Mouse (Mus musculus) CH12.LX (cell line): ENCODE measurements around the gene Klc1. TPM values are rescaled to one million over a fixed set of nuclear protein-coding genes. Genes with fewer than 3 reads are reported as not detected.

Source experiments
- DNase-seq: peaks from one replicate; pipeline ENCODE4 v3.0.0-alpha.2; 2013; ENCODE audit errors: extremely low read depth
- H3K27ac ChIP-seq: 2 replicates; pipeline ENCODE4 v1.5.1; 2012; ENCODE audit warnings: low read depth, mild to moderate bottlenecking, control low read depth, moderate library complexity; ENCODE audit not compliant: insufficient read depth
- H3K27me3 ChIP-seq: replicated peaks from 2 replicates; pipeline ENCODE3; 2012; ENCODE audit warnings: inconsistent platforms
- H3K36me3 ChIP-seq, 2 experiments: replicated peaks in 1 of 2; 2 replicates each; pipeline versions ENCODE3 to v1.6.1; 2012; ENCODE audit warnings: inconsistent platforms in 1 of 2, low read length in 1 of 2, mild to moderate bottlenecking in 1 of 2, mixed read lengths in 1 of 2, moderate library complexity in 1 of 2; ENCODE audit not compliant: control insufficient read depth in 1 of 2, insufficient read depth in 1 of 2
- H3K4me1 ChIP-seq, 2 experiments: 2 replicates each; pipeline ENCODE4 v1.6.1; 2012; ENCODE audit warnings: inconsistent platforms in 1 of 2, moderate library complexity in 1 of 2; ENCODE audit not compliant: insufficient read depth in 2 of 2, control insufficient read depth in 1 of 2
- H3K4me2 ChIP-seq: 2 replicates; pipeline ENCODE4 v1.6.1; 2012; ENCODE audit warnings: low read depth, mild to moderate bottlenecking, control low read depth; ENCODE audit not compliant: poor library complexity, insufficient read depth, severe bottlenecking
- H3K4me3 ChIP-seq, 3 experiments: fragments of 150-350 bp in 1 of 3; sonication (generic) in 1 of 3; replicated peaks in 1 of 3; 2 replicates each; pipeline versions ENCODE3 to v1.5.1; 2011 to 2012; ENCODE audit warnings: low read depth in 2 of 3, low read length in 2 of 3, mild to moderate bottlenecking in 2 of 3, moderate library complexity in 2 of 3, control low read depth in 1 of 3, improper control_type of control experiment in 1 of 3, inconsistent platforms in 1 of 3, mixed read lengths in 1 of 3; ENCODE audit not compliant: poor library complexity in 1 of 3
- H3K79me2 ChIP-seq: replicated peaks from 2 replicates; pipeline ENCODE4 v1.6.1; 2012; ENCODE audit warnings: mild to moderate bottlenecking, moderate library complexity; ENCODE audit not compliant: control insufficient read depth, poor library complexity, insufficient read depth, severe bottlenecking; ENCODE audit errors: extremely low read depth
- H3K9ac ChIP-seq: 2 replicates; pipeline ENCODE4 v1.6.1; 2012; ENCODE audit warnings: low read depth, mild to moderate bottlenecking, control low read depth, moderate library complexity; ENCODE audit not compliant: insufficient read depth
- H3K9me3 ChIP-seq: replicated peaks from 2 replicates; pipeline ENCODE3; 2012; ENCODE audit warnings: low read length, inconsistent platforms, mixed read lengths
- BHLHE40 ChIP-seq: IDR thresholded peaks from 2 replicates; pipeline ENCODE4 v1.6.1; 2011; ENCODE audit warnings: mild to moderate bottlenecking, low read depth, low read length, improper control_type of control experiment
- CHD1 ChIP-seq: IDR thresholded peaks from 2 replicates; pipeline ENCODE4 v1.6.1; 2012; ENCODE audit warnings: low read depth, low read length, improper control_type of control experiment, inconsistent platforms
- CHD2 ChIP-seq: IDR thresholded peaks from 2 replicates; pipeline ENCODE4 v1.6.1; 2011; ENCODE audit warnings: low read length, improper control_type of control experiment
- E2F4 ChIP-seq: IDR thresholded peaks from 2 replicates; pipeline ENCODE4 v1.6.1; 2011; ENCODE audit warnings: low read depth, low read length, improper control_type of control experiment; ENCODE audit not compliant: insufficient replicate concordance
- ELF1 ChIP-seq: IDR thresholded peaks from 2 replicates; pipeline ENCODE4 v1.6.1; 2014; ENCODE audit warnings: low read depth, mild to moderate bottlenecking, inconsistent platforms, low read length, improper control_type of control experiment
- GABPA ChIP-seq: IDR thresholded peaks from 2 replicates; pipeline ENCODE4 v1.6.1; 2012; ENCODE audit warnings: low read depth, low read length, improper control_type of control experiment, inconsistent platforms; ENCODE audit not compliant: insufficient replicate concordance
- IRF4 ChIP-seq: IDR thresholded peaks from 2 replicates; pipeline ENCODE4 v1.6.1; 2014; ENCODE audit warnings: low read depth, mild to moderate bottlenecking, inconsistent platforms, low read length, improper control_type of control experiment
- JUN ChIP-seq: IDR thresholded peaks from 2 replicates; pipeline ENCODE4 v1.6.1; 2011; ENCODE audit warnings: low read depth, mild to moderate bottlenecking, low read length, improper control_type of control experiment, moderate library complexity; ENCODE audit not compliant: insufficient read depth
- JUND ChIP-seq: conservative IDR thresholded peaks from 2 replicates; pipeline ENCODE4 v1.6.1; 2011; ENCODE audit warnings: low read depth, low read length, improper control_type of control experiment
- KAT2A ChIP-seq: IDR thresholded peaks from 2 replicates; pipeline ENCODE4 v1.6.1; 2012; ENCODE audit warnings: low read length, improper control_type of control experiment, inconsistent platforms; ENCODE audit not compliant: insufficient replicate concordance
- MAFK ChIP-seq: IDR thresholded peaks from 2 replicates; pipeline ENCODE4 v1.6.1; 2011; ENCODE audit warnings: low read length, improper control_type of control experiment; ENCODE audit not compliant: insufficient replicate concordance
- MXI1 ChIP-seq: IDR thresholded peaks from 2 replicates; pipeline ENCODE4 v1.6.1; 2011; ENCODE audit warnings: mild to moderate bottlenecking, low read depth, low read length, improper control_type of control experiment
- MYC ChIP-seq: IDR thresholded peaks from 2 replicates; pipeline ENCODE4 v1.6.1; 2011; ENCODE audit warnings: low read depth, mild to moderate bottlenecking, improper control_type of control experiment, low read length
- POLR2A ChIP-seq: IDR thresholded peaks from 2 replicates; pipeline ENCODE4 v1.6.1; 2011; ENCODE audit warnings: low read depth, mild to moderate bottlenecking, improper control_type of control experiment, low read length
- POLR2AphosphoS2 ChIP-seq: IDR thresholded peaks from 2 replicates; pipeline ENCODE4 v1.6.1; 2011; ENCODE audit warnings: low read depth, low read length, improper control_type of control experiment
- RAD21 ChIP-seq: IDR thresholded peaks from 2 replicates; pipeline ENCODE4 v1.6.1; 2011; ENCODE audit warnings: low read depth, mild to moderate bottlenecking, low read length, improper control_type of control experiment, moderate library complexity
- RCOR1 ChIP-seq: conservative IDR thresholded peaks from 2 replicates; pipeline ENCODE4 v1.6.1; 2012; ENCODE audit warnings: low read depth, mild to moderate bottlenecking, inconsistent platforms, low read length, improper control_type of control experiment
- USF1 ChIP-seq: IDR thresholded peaks from 2 replicates; pipeline ENCODE4 v1.6.1; 2014; ENCODE audit warnings: low read depth, mild to moderate bottlenecking, inconsistent platforms, low read length, improper control_type of control experiment
- USF2 ChIP-seq: conservative IDR thresholded peaks from 2 replicates; pipeline ENCODE4 v1.6.1; 2011; ENCODE audit warnings: low read depth, low read length, improper control_type of control experiment
- ZC3H11A ChIP-seq: IDR thresholded peaks from 2 replicates; pipeline ENCODE4 v1.6.1; 2012; ENCODE audit warnings: low read depth, mild to moderate bottlenecking, inconsistent platforms, low read length, improper control_type of control experiment
- ZMIZ1 ChIP-seq: IDR thresholded peaks from 2 replicates; pipeline ENCODE4 v1.6.1; 2012; ENCODE audit warnings: low read depth, mild to moderate bottlenecking, inconsistent platforms, low read length, improper control_type of control experiment
- dilution Hi-C: fragments of 300-500 bp; cut with MboI; formaldehyde crosslinking; loops from 2 replicates; pipeline ENCODE4 v1.14.3; 2020; ENCODE audit warnings: low sequenced_read_pairs; ENCODE audit not compliant: extremely low pct_unique_long_range_greater_than_20kb, extremely low pct_ligation_motif_present
- in situ Hi-C: fragments of 300-500 bp; cut with MboI; formaldehyde crosslinking; loops from 3 replicates; pipeline ENCODE4 v1.14.3; 2019; ENCODE audit warnings: low sequenced_read_pairs, low pct_ligation_motif_present, low pct_unique_long_range_greater_than_20kb, mixed read lengths
- polyA plus RNA-seq: library from polyadenylated mRNA; unstranded; fragments of >175 nt; gene quantifications from 2 replicates; pipeline ENCODE4 v1.2.1, GENCODE M21; 2012; ENCODE audit warnings: low read depth; ENCODE audit not compliant: insufficient read length
- total RNA-seq, 2 experiments: library from RNA; depleted of rRNA; stranded (reverse); fragments of 300-350 nt in 1 of 2; fragments of >200 nt in 1 of 2; gene quantifications; 2 replicates each; pipeline ENCODE4 v1.2.3; 2012 to 2014

Gene Klc1
- total and polyA plus RNA-seq, 3 experiments: 45.6 to 77.0 (median 55.1) TPM

DNA sequence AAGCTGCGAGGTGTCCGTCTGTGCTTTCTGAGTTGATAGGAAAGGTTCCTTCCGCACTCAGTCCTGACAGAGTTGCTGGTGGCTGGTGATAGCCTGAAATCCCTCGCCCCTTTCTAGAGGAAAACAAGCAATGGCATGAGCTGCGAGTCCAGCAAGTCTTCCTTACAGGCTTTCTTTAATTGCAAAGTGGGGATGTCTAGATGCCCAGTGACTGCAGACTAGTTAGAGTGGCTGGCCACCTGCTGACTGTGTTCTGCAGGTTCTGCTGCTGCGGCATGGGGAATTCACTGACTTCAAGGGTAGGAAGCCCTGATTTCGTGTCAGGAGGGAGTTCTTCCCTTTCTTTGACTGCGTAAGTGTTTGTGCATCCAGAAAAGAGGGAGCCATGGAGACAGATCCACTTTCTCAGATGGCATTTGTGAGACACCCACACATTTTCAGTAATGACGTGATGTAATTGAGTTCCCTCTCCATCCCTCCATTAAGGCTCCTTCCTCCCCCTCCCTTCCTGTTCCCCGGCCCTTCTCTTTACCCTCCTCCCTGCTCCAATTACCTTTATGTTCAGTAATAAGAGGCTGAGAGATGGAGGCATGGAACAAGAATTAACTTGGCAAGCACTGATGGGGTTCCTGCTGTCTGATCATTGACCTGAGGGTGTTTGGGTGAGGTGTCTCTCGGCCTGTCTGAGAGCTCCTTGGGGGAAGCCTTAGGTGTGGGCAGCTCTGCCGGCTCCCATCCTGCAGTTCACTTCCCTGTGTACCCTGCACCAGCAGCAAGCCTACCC, 33.1 kb upstream of the Klc1 start:
- dilution Hi-C loops (no loop called here), in situ Hi-C loops (no loop called here)
- H3K4me2 ChIP-seq: no peak overlapping the region
- no peak for DNase-seq
- no peaks in the 10 kb centered on the region for H3K4me1 ChIP-seq
- H3K79me2 ChIP-seq: no peaks in the 10 kb centered on the region
- H3K9me3 ChIP-seq: peaks cover 2% of the 10 kb centered on the region
- no peak for TF ChIP-seq USF1
- TF ChIP-seq MYC: no peak
- TF ChIP-seq RCOR1: no peak
- TF ChIP-seq CHD1: no peak
- no peaks in the 10 kb centered on the region for H3K27me3 ChIP-seq
- H3K36me3 ChIP-seq: peaks cover 45 to 70% of the 10 kb centered on the region in 2 experiments
- H3K27ac ChIP-seq: no peak overlapping the region
- H3K4me3 ChIP-seq: no peak overlapping the region
- no peak overlapping the region for H3K9ac ChIP-seq

GRCm38 (mm10) chr12:111726122-111726463, 32.6 kb upstream of the Klc1 start:
- dilution Hi-C loops: no loop called here
- H3K4me1 ChIP-seq: no peaks in the 10 kb centered on the region
- H3K36me3 ChIP-seq: peaks cover 45 to 72% of the 10 kb centered on the region in 2 experiments
- H3K4me3 ChIP-seq: no peak overlapping the region
- H3K27me3 ChIP-seq: no peaks in the 10 kb centered on the region
- H3K9ac ChIP-seq: no peak overlapping the region
- H3K27ac ChIP-seq: no peak overlapping the region
- DNase-seq: no peak
- no peak overlapping the region for H3K4me2 ChIP-seq
- in situ Hi-C loops: no loop called here
- no peak for TF ChIP-seq ZC3H11A
- TF ChIP-seq IRF4: no peak
- TF ChIP-seq MAFK: no peak
- TF ChIP-seq KAT2A: no peak
- TF ChIP-seq JUND: no peak
- TF ChIP-seq POLR2A: no peak
- TF ChIP-seq MXI1: no peak
- no peak for TF ChIP-seq ELF1
- TF ChIP-seq BHLHE40: no peak
- no peak for TF ChIP-seq E2F4
- no peak for TF ChIP-seq RCOR1
- no peak for TF ChIP-seq POLR2AphosphoS2
- TF ChIP-seq JUN: no peak
- TF ChIP-seq RAD21: no peak
- TF ChIP-seq GABPA: no peak
- TF ChIP-seq USF2: no peak
- TF ChIP-seq MYC: no peak
- no peak for TF ChIP-seq ZMIZ1
- TF ChIP-seq CHD2: no peak
- peaks cover 2% of the 10 kb centered on the region for H3K9me3 ChIP-seq
- H3K79me2 ChIP-seq: no peaks in the 10 kb centered on the region
